Mouse (Mus musculus) liver, postnatal 0 days (tissue): ENCODE results near the gene Purb.

Experiments used
- CTCF ChIP-seq: sonication (generic); IDR thresholded peaks from 2 replicates; pipeline ENCODE4 v1.5.1; 2016; ENCODE audit warnings: antibody characterized with exemption, low read depth
- EP300 ChIP-seq: IDR thresholded peaks from 2 replicates; pipeline ENCODE4 v1.6.1; 2016; ENCODE audit warnings: antibody characterized with exemption, low read depth, mild to moderate bottlenecking

- TF ChIP-seq EP300 (no peak), CTCF (no peak)
Observed at GRCm38 (mm10) chr11:6519491-6520033, 43.8 kb upstream of the Purb start.
